Mouse (Mus musculus): ENCODE results near the gene March4. TPM values are rescaled to one million over a fixed set of nuclear protein-coding genes. Genes with fewer than 3 reads are reported as not detected.

Gene March4
- polyA plus RNA-seq, 1 experiment = 0.33 TPM

DNA sequence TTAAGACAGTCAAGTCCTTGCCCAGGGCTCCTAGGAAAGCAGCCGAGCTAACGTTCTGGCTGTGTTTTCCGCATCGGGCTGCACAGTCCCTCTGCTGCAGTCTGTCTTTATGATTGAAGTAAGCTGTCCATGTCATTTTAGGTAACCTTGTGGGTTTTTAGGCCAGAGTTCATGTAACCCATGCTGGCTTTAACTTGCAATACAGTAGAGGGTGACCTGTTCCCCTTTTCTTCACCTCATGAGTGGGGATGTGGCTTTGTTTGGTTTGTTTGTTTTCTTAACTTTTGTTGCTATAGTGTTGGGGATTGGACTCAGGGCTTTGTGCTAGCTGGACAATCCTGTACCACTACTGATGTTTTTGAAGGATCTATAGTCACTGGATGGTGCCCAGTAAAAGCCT, 146.3 kb downstream of the March4 start:
- no peak overlapping the region for H3K4me3 ChIP-seq (ENCODE audit: control insufficient read depth, low read depth, low read length)

DNA sequence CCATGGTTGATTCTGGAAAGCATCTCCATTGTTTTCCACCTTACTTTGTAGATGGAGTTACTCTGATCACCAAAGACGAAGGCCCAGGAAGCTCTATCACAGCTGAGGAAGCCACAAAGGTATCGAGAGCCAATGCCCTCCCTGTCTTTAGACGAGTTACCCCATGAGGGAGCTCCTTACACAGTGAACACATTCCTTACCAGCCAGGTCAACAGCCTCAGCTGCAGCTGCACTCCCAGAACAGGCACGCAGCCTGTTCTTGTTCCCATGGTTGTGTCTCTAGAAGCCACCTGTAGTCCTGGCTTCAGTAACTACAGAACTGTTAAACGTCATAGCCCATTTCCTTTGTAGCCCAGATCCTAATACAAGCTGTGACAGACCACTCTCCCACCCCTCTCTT, 153.1 kb downstream of the March4 start:
- H3K36me3 ChIP-seq (ENCODE audit: control insufficient read depth, insufficient read depth, low read length) = no peaks in the 10 kb centered on the region
- no peak overlapping the region for H3K4me3 ChIP-seq (ENCODE audit: control insufficient read depth, low read depth, low read length)
- H3K27me3 ChIP-seq (ENCODE audit: control insufficient read depth, insufficient read depth, low read length) = no peaks in the 10 kb centered on the region
- no peaks in the 10 kb centered on the region for H3K4me1 ChIP-seq (ENCODE audit: control insufficient read depth, insufficient read depth, low read length)
- no peak for TF ChIP-seq CTCF (IDR thresholded peaks at IDR 0.05; ENCODE audit: control insufficient read depth, insufficient read depth, insufficient replicate concordance, low read depth, low read length)
- H3K27ac ChIP-seq (ENCODE audit: control insufficient read depth, insufficient read depth, low read depth, low read length) = no peak overlapping the region

More for the DNA sequence above, 146.3 kb downstream of the March4 start:
- TF ChIP-seq CTCF (IDR thresholded peaks at IDR 0.05; ENCODE audit: control insufficient read depth, insufficient read depth, insufficient replicate concordance, low read depth, low read length) = no peak
- TF ChIP-seq POLR2A (IDR thresholded peaks at IDR 0.05; ENCODE audit: control insufficient read depth, low read depth, low read length) = no peak
- H3K4me1 ChIP-seq (ENCODE audit: control insufficient read depth, insufficient read depth, low read length) = no peaks in the 10 kb centered on the region
- no peak overlapping the region for H3K27ac ChIP-seq (ENCODE audit: control insufficient read depth, insufficient read depth, low read depth, low read length)
- H3K36me3 ChIP-seq (ENCODE audit: control insufficient read depth, insufficient read depth, low read length) = no peaks in the 10 kb centered on the region
- no peaks in the 10 kb centered on the region for H3K27me3 ChIP-seq (ENCODE audit: control insufficient read depth, insufficient read depth, low read length)

DNA sequence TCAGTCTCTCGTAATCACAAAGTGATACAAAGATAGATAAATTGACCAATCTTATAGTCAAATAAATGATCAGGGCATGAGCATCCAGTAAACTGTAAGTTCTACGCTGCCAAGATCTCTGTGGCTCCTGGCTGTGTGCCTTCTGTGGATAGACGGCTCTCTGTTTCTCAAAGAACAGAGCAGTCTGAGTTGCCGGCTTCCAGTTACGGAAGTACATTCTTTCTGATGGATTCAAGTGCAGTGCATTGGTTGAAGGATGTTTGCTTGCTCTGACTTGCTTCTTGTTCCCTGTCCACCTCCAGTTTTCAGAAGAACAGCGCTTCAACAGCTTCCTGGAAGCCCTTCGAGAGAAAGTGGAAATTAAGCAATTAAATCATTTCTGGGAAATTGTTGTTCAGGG, 153.7 kb downstream of the March4 start:
- H3K36me3 ChIP-seq (ENCODE audit: control insufficient read depth, insufficient read depth, low read length) = no peaks in the 10 kb centered on the region
- no peak overlapping the region for H3K27ac ChIP-seq (ENCODE audit: control insufficient read depth, insufficient read depth, low read depth, low read length)
- no peaks in the 10 kb centered on the region for H3K27me3 ChIP-seq (ENCODE audit: control insufficient read depth, insufficient read depth, low read length)
- no peaks in the 10 kb centered on the region for H3K4me1 ChIP-seq (ENCODE audit: control insufficient read depth, insufficient read depth, low read length)
- no peak overlapping the region for H3K4me3 ChIP-seq (ENCODE audit: control insufficient read depth, low read depth, low read length)
- no peak for TF ChIP-seq CTCF (IDR thresholded peaks at IDR 0.05; ENCODE audit: control insufficient read depth, insufficient read depth, insufficient replicate concordance, low read depth, low read length)
- TF ChIP-seq POLR2A (IDR thresholded peaks at IDR 0.05; ENCODE audit: control insufficient read depth, low read depth, low read length) = no peak

DNA sequence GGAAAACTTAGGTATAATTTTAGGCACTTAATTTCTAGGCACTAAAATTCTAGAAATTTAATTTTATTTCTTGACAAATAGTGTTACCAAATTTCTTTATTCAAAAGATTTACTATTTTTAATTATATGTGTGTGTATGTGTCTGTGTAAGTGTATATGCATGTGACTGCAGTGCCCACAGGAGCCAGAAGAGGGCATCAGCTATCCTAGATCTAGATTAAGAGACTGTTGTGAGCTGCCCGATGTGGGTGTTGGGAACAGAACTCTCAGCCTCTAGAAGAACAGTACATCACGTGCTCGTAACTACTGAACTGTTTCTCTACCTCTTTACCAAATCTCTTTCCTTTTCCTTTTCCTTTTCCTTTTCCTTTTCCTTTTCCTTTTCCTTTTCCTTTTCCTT, 156.2 kb downstream of the March4 start:
- no peaks in the 10 kb centered on the region for H3K4me1 ChIP-seq (ENCODE audit: control insufficient read depth, insufficient read depth, low read length)

DNA sequence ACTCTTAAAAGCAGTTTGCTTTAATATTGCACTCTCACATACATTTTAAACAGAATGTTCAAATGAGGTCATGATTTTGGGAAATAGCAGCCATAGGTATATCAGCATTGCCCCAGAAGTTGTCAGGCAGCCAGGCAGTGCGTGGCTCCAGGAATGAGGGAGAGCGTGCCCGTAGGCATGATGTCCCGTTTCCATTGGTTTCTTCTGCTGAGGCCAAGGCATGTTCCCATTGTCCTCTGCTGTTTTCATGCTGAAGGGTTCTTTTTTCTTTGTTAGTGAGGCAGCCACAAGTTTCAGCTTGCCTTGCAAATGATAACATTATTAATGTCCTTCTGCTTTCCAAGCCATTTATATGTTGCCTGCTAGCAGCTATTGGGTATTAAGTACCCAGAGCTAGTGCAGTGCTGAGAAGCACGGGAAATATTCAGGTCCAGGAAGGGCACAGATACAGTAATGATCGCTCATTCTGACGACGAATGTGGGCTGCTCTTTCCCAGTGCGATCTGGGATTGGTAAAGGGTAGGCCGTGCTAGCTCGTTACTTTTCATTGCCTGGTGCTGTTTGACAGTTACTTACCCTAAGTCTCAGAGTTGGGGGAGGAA, 156.9 kb downstream of the March4 start:
- no peak overlapping the region for H3K27ac ChIP-seq (ENCODE audit: control insufficient read depth, insufficient read depth, low read depth, low read length)
- TF ChIP-seq POLR2A (IDR thresholded peaks at IDR 0.05; ENCODE audit: control insufficient read depth, low read depth, low read length) (no peak), CTCF (IDR thresholded peaks at IDR 0.05; ENCODE audit: control insufficient read depth, insufficient read depth, insufficient replicate concordance, low read depth, low read length) (no peak)
- H3K4me1 ChIP-seq (ENCODE audit: control insufficient read depth, insufficient read depth, low read length) = no peaks in the 10 kb centered on the region
- H3K27me3 ChIP-seq (ENCODE audit: control insufficient read depth, insufficient read depth, low read length) = no peaks in the 10 kb centered on the region
- no peak overlapping the region for H3K4me3 ChIP-seq (ENCODE audit: control insufficient read depth, low read depth, low read length)
- H3K36me3 ChIP-seq (ENCODE audit: control insufficient read depth, insufficient read depth, low read length) = no peaks in the 10 kb centered on the region

More for the DNA sequence above, 156.2 kb downstream of the March4 start:
- H3K27ac ChIP-seq (ENCODE audit: control insufficient read depth, insufficient read depth, low read depth, low read length) = no peak overlapping the region
- H3K36me3 ChIP-seq (ENCODE audit: control insufficient read depth, insufficient read depth, low read length) = no peaks in the 10 kb centered on the region
- TF ChIP-seq CTCF (IDR thresholded peaks at IDR 0.05; ENCODE audit: control insufficient read depth, insufficient read depth, insufficient replicate concordance, low read depth, low read length) = no peak
- TF ChIP-seq POLR2A (IDR thresholded peaks at IDR 0.05; ENCODE audit: control insufficient read depth, low read depth, low read length) = no peak
- no peaks in the 10 kb centered on the region for H3K27me3 ChIP-seq (ENCODE audit: control insufficient read depth, insufficient read depth, low read length)
- no peak overlapping the region for H3K4me3 ChIP-seq (ENCODE audit: control insufficient read depth, low read depth, low read length)

DNA sequence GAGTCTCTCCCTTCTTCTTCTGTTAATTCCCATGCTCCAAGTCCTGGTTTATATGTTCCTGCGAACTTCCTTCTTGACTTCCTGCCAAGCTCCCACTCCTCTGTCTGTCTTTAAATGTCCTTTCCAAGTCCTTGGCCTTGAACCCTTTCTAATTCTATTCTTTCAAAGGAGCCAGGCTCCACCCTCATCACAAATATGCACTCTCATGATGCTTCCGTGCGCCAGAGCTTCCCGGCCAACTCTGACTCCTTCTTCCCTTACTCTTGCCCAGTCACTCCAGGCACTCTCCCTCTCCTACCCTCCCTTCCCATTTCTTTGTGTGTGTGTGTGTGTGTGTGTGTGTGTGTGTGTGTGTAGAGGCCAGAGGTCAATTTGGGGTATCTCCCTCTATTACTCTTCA, 158.6 kb downstream of the March4 start:
- no peak for TF ChIP-seq CTCF (IDR thresholded peaks at IDR 0.05; ENCODE audit: control insufficient read depth, insufficient read depth, insufficient replicate concordance, low read depth, low read length)
- no peak for TF ChIP-seq POLR2A (IDR thresholded peaks at IDR 0.05; ENCODE audit: control insufficient read depth, low read depth, low read length)
- Histone ChIP-seq H3K27ac (ENCODE audit: control insufficient read depth, insufficient read depth, low read depth, low read length) (no peak overlapping the region), H3K4me1 (ENCODE audit: control insufficient read depth, insufficient read depth, low read length) (no peaks in the 10 kb centered on the region), H3K27me3 (ENCODE audit: control insufficient read depth, insufficient read depth, low read length) (no peaks in the 10 kb centered on the region), H3K4me3 (ENCODE audit: control insufficient read depth, low read depth, low read length) (no peak overlapping the region), H3K36me3 (ENCODE audit: control insufficient read depth, insufficient read depth, low read length) (no peaks in the 10 kb centered on the region)

Other genes starting within 250 kb of the March4 start
- 3.2 and 3.7 TPM in 2 replicates for gene Xrcc5, start 229.5 kb downstream of the March4 start, polyA plus RNA-seq (2012; rRNA removed)
- 10.7 and 12.9 TPM in 2 replicates for gene Smarcal1, start 46.3 kb upstream of the March4 start, polyA plus RNA-seq (2012; rRNA removed)
- 17.7 and 20.6 TPM in 2 replicates for gene Ankar, start 163.6 kb upstream of the March4 start, polyA plus RNA-seq (2012; rRNA removed)
- gene Rpl37a, start 174.4 kb upstream of the March4 start, polyA plus RNA-seq (2012; rRNA removed) = 442 and 589 TPM in 2 replicates

Data from testis, adult 2 months (tissue).